Mouse (Mus musculus): ENCODE measurements at regions not wholly inside any gene's neighbourhood (a gene's known extent, or its start where the extent isn't known, plus 50 kb on each side); places are given as distances from the start of the nearest gene placed in this dataset.

GRCm38 (mm10) chr3:61297290-61297689, 64.1 kb upstream of the Rap2b start:
- Histone ChIP-seq H3K27me3 (ENCODE audit: control insufficient read depth, insufficient read depth, insufficient read length) (no peaks in the 10 kb centered on the region), H3K79me2 (ENCODE audit: control insufficient read depth, insufficient read depth) (no peaks in the 10 kb centered on the region), H3K36me3 (ENCODE audit: control insufficient read depth, insufficient read depth) (no peaks in the 10 kb centered on the region), H3K4me3 (no peak overlapping the region), H3ac (ENCODE audit: control insufficient read depth, insufficient read length) (no peak overlapping the region), H3K4me2 (ENCODE audit: low read depth) (no peak overlapping the region)
- TF ChIP-seq SRF (IDR thresholded peaks at IDR 0.05; ENCODE audit: control insufficient read depth, insufficient read length, low read depth) (no peak), MAX (IDR thresholded peaks at IDR 0.05; ENCODE audit: low read depth) (no peak), MYOG (IDR thresholded peaks at IDR 0.05; ENCODE audit: control insufficient read depth in 1 of 3, insufficient read depth in 1 of 3, insufficient read length in 2 of 3, low read depth in 2 of 3) (no peak), TCF12 (IDR thresholded peaks at IDR 0.05; ENCODE audit: insufficient read depth, poor library complexity, severe bottlenecking) (no peak), E2F4 (IDR thresholded peaks at IDR 0.05; ENCODE audit: insufficient read depth) (no peak), POLR2A (IDR thresholded peaks at IDR 0.05; ENCODE audit: insufficient read length, low read depth) (no peak), REST (IDR thresholded peaks at IDR 0.05; ENCODE audit: insufficient read depth, insufficient read length) (no peak), TCF3 (IDR thresholded peaks at IDR 0.05; ENCODE audit: insufficient read length, low read depth) (no peak), MYOD1 (IDR thresholded peaks at IDR 0.05; ENCODE audit: control insufficient read depth in 1 of 3, insufficient read length in 2 of 3, low read depth in 2 of 3) (no peak), USF1 (IDR thresholded peaks at IDR 0.05; ENCODE audit: low read depth) (no peak), CEBPB (IDR thresholded peaks at IDR 0.05; ENCODE audit: insufficient read depth, poor library complexity, severe bottlenecking) (no peak), POLR2AphosphoS2 (IDR thresholded peaks at IDR 0.05; ENCODE audit: insufficient read length, low read depth) (no peak)

- no peaks in the 10 kb centered on the region for H3K36me3 ChIP-seq (ENCODE audit: control insufficient read depth, insufficient read depth)
- no peak for TF ChIP-seq TCF3 (IDR thresholded peaks at IDR 0.05; ENCODE audit: insufficient read length, low read depth)
- TF ChIP-seq MYOG (IDR thresholded peaks at IDR 0.05; ENCODE audit: control insufficient read depth in 1 of 3, insufficient read depth in 1 of 3, insufficient read length in 2 of 3, low read depth in 2 of 3): no peak
- no peak for TF ChIP-seq CEBPB (IDR thresholded peaks at IDR 0.05; ENCODE audit: insufficient read depth, poor library complexity, severe bottlenecking)
- TF ChIP-seq USF1 (IDR thresholded peaks at IDR 0.05; ENCODE audit: low read depth): no peak
- TF ChIP-seq MAX (IDR thresholded peaks at IDR 0.05; ENCODE audit: low read depth): no peak
- no peak overlapping the region for H3ac ChIP-seq (ENCODE audit: control insufficient read depth, insufficient read length)
- H3K27me3 ChIP-seq (ENCODE audit: control insufficient read depth, insufficient read depth, insufficient read length): no peaks in the 10 kb centered on the region
- no peak overlapping the region for H3K4me3 ChIP-seq
- H3K4me2 ChIP-seq (ENCODE audit: low read depth): no peak overlapping the region
- H3K79me2 ChIP-seq (ENCODE audit: control insufficient read depth, insufficient read depth): no peaks in the 10 kb centered on the region
Measured at GRCm38 (mm10) chr3:61302214-61302613, 59.2 kb upstream of the Rap2b start.

GRCm38 (mm10) chr3:61303485-61303884, 58.0 kb upstream of the Rap2b start:
- H3K4me3 ChIP-seq: no peak overlapping the region
- no peaks in the 10 kb centered on the region for H3K36me3 ChIP-seq (ENCODE audit: control insufficient read depth, insufficient read depth)
- H3ac ChIP-seq (ENCODE audit: control insufficient read depth, insufficient read length): no peak overlapping the region
- TF ChIP-seq POLR2AphosphoS2 (IDR thresholded peaks at IDR 0.05; ENCODE audit: insufficient read length, low read depth) (no peak), TCF3 (IDR thresholded peaks at IDR 0.05; ENCODE audit: insufficient read length, low read depth) (no peak), MYOD1 (IDR thresholded peaks at IDR 0.05; ENCODE audit: control insufficient read depth in 1 of 3, insufficient read length in 2 of 3, low read depth in 2 of 3) (no peak), TCF12 (IDR thresholded peaks at IDR 0.05; ENCODE audit: insufficient read depth, poor library complexity, severe bottlenecking) (no peak), MAX (IDR thresholded peaks at IDR 0.05; ENCODE audit: low read depth) (no peak)
- H3K79me2 ChIP-seq (ENCODE audit: control insufficient read depth, insufficient read depth): no peaks in the 10 kb centered on the region
- H3K27me3 ChIP-seq (ENCODE audit: control insufficient read depth, insufficient read depth, insufficient read length): no peaks in the 10 kb centered on the region
- H3K4me2 ChIP-seq (ENCODE audit: low read depth): no peak overlapping the region

GRCm38 (mm10) chr3:61306306-61306705, 55.1 kb upstream of the Rap2b start:
- Histone ChIP-seq H3K4me3 (no peak overlapping the region), H3K27me3 (ENCODE audit: control insufficient read depth, insufficient read depth, insufficient read length) (no peaks in the 10 kb centered on the region), H3K79me2 (ENCODE audit: control insufficient read depth, insufficient read depth) (no peaks in the 10 kb centered on the region), H3K4me2 (ENCODE audit: low read depth) (no peak overlapping the region), H3ac (ENCODE audit: control insufficient read depth, insufficient read length) (no peak overlapping the region), H3K36me3 (ENCODE audit: control insufficient read depth, insufficient read depth) (no peaks in the 10 kb centered on the region)
- TF ChIP-seq POLR2AphosphoS2 (IDR thresholded peaks at IDR 0.05; ENCODE audit: insufficient read length, low read depth): no peak
- TF ChIP-seq POLR2A (IDR thresholded peaks at IDR 0.05; ENCODE audit: insufficient read length, low read depth): no peak
- TF ChIP-seq TCF12 (IDR thresholded peaks at IDR 0.05; ENCODE audit: insufficient read depth, poor library complexity, severe bottlenecking): no peak
- TF ChIP-seq CEBPB (IDR thresholded peaks at IDR 0.05; ENCODE audit: insufficient read depth, poor library complexity, severe bottlenecking): no peak
- TF ChIP-seq REST (IDR thresholded peaks at IDR 0.05; ENCODE audit: insufficient read depth, insufficient read length): no peak
- no peak for TF ChIP-seq MYOG (IDR thresholded peaks at IDR 0.05; ENCODE audit: control insufficient read depth in 1 of 3, insufficient read depth in 1 of 3, insufficient read length in 2 of 3, low read depth in 2 of 3)
- no peak for TF ChIP-seq TCF3 (IDR thresholded peaks at IDR 0.05; ENCODE audit: insufficient read length, low read depth)
- no peak for TF ChIP-seq MAX (IDR thresholded peaks at IDR 0.05; ENCODE audit: low read depth)
- no peak for TF ChIP-seq MYOD1 (IDR thresholded peaks at IDR 0.05; ENCODE audit: control insufficient read depth in 1 of 3, insufficient read length in 2 of 3, low read depth in 2 of 3)
- no peak for TF ChIP-seq USF1 (IDR thresholded peaks at IDR 0.05; ENCODE audit: low read depth)

GRCm38 (mm10) chr3:61308764-61309163, 52.7 kb upstream of the Rap2b start:
- no peaks in the 10 kb centered on the region for H3K27me3 ChIP-seq (ENCODE audit: control insufficient read depth, insufficient read depth, insufficient read length)
- no peaks in the 10 kb centered on the region for H3K36me3 ChIP-seq (ENCODE audit: control insufficient read depth, insufficient read depth)
- no peak overlapping the region for H3K4me2 ChIP-seq (ENCODE audit: low read depth)
- H3ac ChIP-seq (ENCODE audit: control insufficient read depth, insufficient read length): no peak overlapping the region
- H3K4me3 ChIP-seq: no peak overlapping the region
- no peaks in the 10 kb centered on the region for H3K79me2 ChIP-seq (ENCODE audit: control insufficient read depth, insufficient read depth)
- TF ChIP-seq MYOD1 (IDR thresholded peaks at IDR 0.05; ENCODE audit: control insufficient read depth in 1 of 3, insufficient read length in 2 of 3, low read depth in 2 of 3) (no peak), E2F4 (IDR thresholded peaks at IDR 0.05; ENCODE audit: insufficient read depth) (no peak), CEBPB (IDR thresholded peaks at IDR 0.05; ENCODE audit: insufficient read depth, poor library complexity, severe bottlenecking) (no peak), TCF12 (IDR thresholded peaks at IDR 0.05; ENCODE audit: insufficient read depth, poor library complexity, severe bottlenecking) (no peak), TCF3 (IDR thresholded peaks at IDR 0.05; ENCODE audit: insufficient read length, low read depth) (no peak), POLR2A (IDR thresholded peaks at IDR 0.05; ENCODE audit: insufficient read length, low read depth) (no peak), REST (IDR thresholded peaks at IDR 0.05; ENCODE audit: insufficient read depth, insufficient read length) (no peak), USF1 (IDR thresholded peaks at IDR 0.05; ENCODE audit: low read depth) (no peak), SRF (IDR thresholded peaks at IDR 0.05; ENCODE audit: control insufficient read depth, insufficient read length, low read depth) (no peak), MAX (IDR thresholded peaks at IDR 0.05; ENCODE audit: low read depth) (no peak), MYOG (IDR thresholded peaks at IDR 0.05; ENCODE audit: control insufficient read depth in 1 of 3, insufficient read depth in 1 of 3, insufficient read length in 2 of 3, low read depth in 2 of 3) (no peak), POLR2AphosphoS2 (IDR thresholded peaks at IDR 0.05; ENCODE audit: insufficient read length, low read depth) (no peak)
